8 mouse cellular contexts compared by ENCODE assay signal in genomic region chr19:7340371-7340779, GRCm38 (mm10). TPM values are rescaled to one million over a fixed set of nuclear protein-coding genes. Genes with fewer than 3 reads are reported as not detected.
DNase-seq lines count a peak whose midpoint lies in the region; ATAC-seq and TF ChIP-seq lines count a peak whose summit lies in the region.

No protein-coding gene starts in this region.

- no peaks in the 10 kb centered on the region for H3K27me3 ChIP-seq in embryonic facial prominence, embryonic 15.5 days
- no peaks in the 10 kb centered on the region for H3K27me3 ChIP-seq in stomach, postnatal 0 days (ENCODE audit: control insufficient read depth, insufficient read depth, low read length)

- peaks cover 58% of the 10 kb centered on the region for H3K79me2 ChIP-seq in macrophage (ENCODE audit: inconsistent target)

- H3K4me3 ChIP-seq in embryonic facial prominence, embryonic 15.5 days (replicated peaks): peak overlapping the region; percentile 94
- H3K4me3 ChIP-seq in macrophage (ENCODE audit: inconsistent target): peak overlapping the region; percentile 97
- peak overlapping the region; percentile 89 for H3K4me3 ChIP-seq in stomach, postnatal 0 days (ENCODE audit: low read depth, low read length)

- peak overlapping the region; percentile 90 for H3K27ac ChIP-seq in embryonic facial prominence, embryonic 15.5 days (replicated peaks)
- peak overlapping the region; percentile 75 for H3K27ac ChIP-seq in macrophage
- H3K27ac ChIP-seq in stomach, postnatal 0 days (replicated peaks): peak overlapping the region; percentile 96

- no peak for TF ChIP-seq CTCF in stomach, postnatal 0 days (IDR thresholded peaks at IDR 0.05; ENCODE audit: low read depth)

- ATAC-seq in embryonic facial prominence, embryonic 15.5 days (ENCODE audit: insufficient number of reproducible peaks, low FRiP score, low TSS enrichment, low read depth): no peak
- no peak for ATAC-seq in stomach, postnatal 0 days (ENCODE audit: low FRiP score, low TSS enrichment)

- no peak for TF ChIP-seq EP300 in stomach, postnatal 0 days (optimal IDR thresholded peaks at IDR 0.05)

- H3K4me1 ChIP-seq in embryonic facial prominence, embryonic 15.5 days: peaks cover 45% of the 10 kb centered on the region
- peaks cover 12% of the 10 kb centered on the region for H3K4me1 ChIP-seq in stomach, postnatal 0 days (replicated peaks; ENCODE audit: control insufficient read depth, insufficient read depth)

- H3K9me3 ChIP-seq in embryonic facial prominence, embryonic 15.5 days (replicated peaks): no peaks in the 10 kb centered on the region
- H3K9me3 ChIP-seq in stomach, postnatal 0 days (ENCODE audit: control insufficient read depth, low read length): no peaks in the 10 kb centered on the region

- peak; percentile 11 for DNase-seq in embryo, embryonic 10 days (ENCODE audit: low spot score)
- DNase-seq in embryo, embryonic 9.5 days (ENCODE audit: extremely low spot score): no peak
- DNase-seq in MN1 (ENCODE audit: low spot score): peak; percentile 11
- DNase-seq in heart, postnatal 36 days: peak; percentile 21 to 38
- peak; percentile 44 to 61 for DNase-seq in left cerebral cortex, adult 18-20 months (ENCODE audit: low spot score in 2 of 2)
- peak; percentile 43 for DNase-seq in stomach, postnatal 0 days (ENCODE audit: low spot score)

- H3K4me2 ChIP-seq in embryonic facial prominence, embryonic 15.5 days (replicated peaks): peak overlapping the region; percentile 81
- H3K4me2 ChIP-seq in stomach, postnatal 0 days (replicated peaks; ENCODE audit: low read depth): peak overlapping the region; percentile 91

- WGBS in embryonic facial prominence, embryonic 15.5 days: 1% methylated on average over 15 of the region's 15 CpGs
- WGBS in macrophage (ENCODE audit: missing documents): 3% methylated on average over 15 of the region's 15 CpGs
- 1% methylated on average over 15 of the region's 15 CpGs for WGBS in stomach, postnatal 0 days

- H3K9ac ChIP-seq in embryonic facial prominence, embryonic 15.5 days: peak overlapping the region; percentile 96
- H3K9ac ChIP-seq in stomach, postnatal 0 days (ENCODE audit: low read length): peak overlapping the region; percentile 99

- no peaks in the 10 kb centered on the region for H3K36me3 ChIP-seq in embryonic facial prominence, embryonic 15.5 days
- no peaks in the 10 kb centered on the region for H3K36me3 ChIP-seq in macrophage (ENCODE audit: inconsistent target)
- H3K36me3 ChIP-seq in stomach, postnatal 0 days (ENCODE audit: control insufficient read depth, insufficient read depth, low read length): no peaks in the 10 kb centered on the region

- intact Hi-C loops in heart, postnatal 36 days (cut with DNase I): loop anchor here (2.0 to 5.0 kb wide), 6 partner anchors 30 to 144 kb away; partner anchors contain the start of genes Naa40 and Spindoc

RNA-seq across cellular contexts. Expression of gene Mark2, which starts 1.3 kb away (rescaled TPM):
- 54.9 and 60.2 TPM in 2 replicates for polyA plus RNA-seq in embryonic facial prominence, embryonic 15.5 days (2015; fragmentation: Nextera tagmentation; extraction: Ambion mirVana)
- total RNA-seq in heart, postnatal 36 days (2021): 10 to 100 TPM; 42.8 to 51.2 TPM
- 100 to 1,000 TPM; 123 to 139 TPM for total RNA-seq in left cerebral cortex, adult 18-20 months (2021)
- 100 to 1,000 TPM; 101 to 862 (median 147) TPM for total RNA-seq in macrophage (2018; cell fraction: chromatin; rRNA removed)
- total RNA-seq in macrophage (2018; cell fraction: cytosol; rRNA removed): 100 to 1,000 TPM in 1 of 26 experiments, 10 to 100 TPM in 25; 35.5 to 106 (median 43.2) TPM
- total RNA-seq in macrophage (2018; cell fraction: nucleus; rRNA removed): 100 to 1,000 TPM in 8 of 26 experiments, 10 to 100 TPM in 18; 59.7 to 318 (median 85.7) TPM
- 28.6 to 40.1 TPM (median 35.7 TPM) in 3 replicates for polyA plus RNA-seq in macrophage (2018)
- 44.7 and 56.0 TPM in 2 replicates for polyA plus RNA-seq in stomach, postnatal 0 days (2015; fragmentation: Nextera tagmentation; extraction: Ambion mirVana)

RNA-seq across cellular contexts. Expression of gene Spindoc, which starts 42.4 kb away (rescaled TPM):
- 30.1 and 36.2 TPM in 2 replicates for polyA plus RNA-seq in embryonic facial prominence, embryonic 15.5 days (2015; fragmentation: Nextera tagmentation; extraction: Ambion mirVana)
- 10 to 100 TPM; 13.1 to 13.4 TPM for total RNA-seq in heart, postnatal 36 days (2021)
- 10 to 100 TPM; 29.1 to 30.8 TPM for total RNA-seq in left cerebral cortex, adult 18-20 months (2021)
- total RNA-seq in macrophage (2018; cell fraction: chromatin; rRNA removed): 10 to 100 TPM; 20.4 to 65.9 (median 33.9) TPM
- 10 to 100 TPM in 8 of 26 experiments, 1 to 10 TPM in 18; 6.3 to 14.5 (median 9.0) TPM for total RNA-seq in macrophage (2018; cell fraction: cytosol; rRNA removed)
- 10 to 100 TPM in 25 of 26 experiments, 1 to 10 TPM in 1; 7.3 to 45.2 (median 22.6) TPM for total RNA-seq in macrophage (2018; cell fraction: nucleus; rRNA removed)
- polyA plus RNA-seq in macrophage (2018): 5.7 to 8.2 TPM (median 6.0 TPM) in 3 replicates
- 13.5 and 14.2 TPM in 2 replicates for polyA plus RNA-seq in stomach, postnatal 0 days (2015; fragmentation: Nextera tagmentation; extraction: Ambion mirVana)
